Mouse (Mus musculus) limb, embryonic 11.5 days (tissue): ENCODE data around the gene Smco1. TPM values are rescaled to one million over a fixed set of nuclear protein-coding genes. Genes with fewer than 3 reads are reported as not detected.

ENCODE experiments used
- ATAC-seq: fragments of 200-750 bp; cut with Nextera tagmentation; 2 replicates; pipeline ENCODE4 v1.8.0; 2017; ENCODE audit warnings: low read depth; ENCODE audit not compliant: insufficient number of reproducible peaks, low FRiP score, low TSS enrichment
- DNase-seq: peaks from one replicate; pipeline ENCODE4 v3.0.0-alpha.2; 2015; ENCODE audit warnings: low spot score
- H3K27ac ChIP-seq: fragments of 300-500 bp; sonication (generic); replicated peaks from 2 replicates; pipeline ENCODE4 v1.5.1; 2014; ENCODE audit warnings: low read depth, mild to moderate bottlenecking, low read length
- H3K27me3 ChIP-seq: fragments of 300-500 bp; sonication (generic); 2 replicates; pipeline ENCODE4 v1.6.1; 2014; ENCODE audit warnings: mild to moderate bottlenecking, low read length, mixed read lengths; ENCODE audit not compliant: control insufficient read depth, insufficient read depth
- H3K36me3 ChIP-seq: fragments of 300-500 bp; sonication (generic); 2 replicates; pipeline ENCODE4 v1.6.1; 2014; ENCODE audit warnings: mild to moderate bottlenecking, low read length, moderate library complexity, mixed read lengths; ENCODE audit not compliant: control insufficient read depth, insufficient read depth
- H3K4me1 ChIP-seq: fragments of 300-500 bp; sonication (generic); 2 replicates; pipeline ENCODE4 v1.6.1; 2014; ENCODE audit warnings: low read length, mixed read lengths; ENCODE audit not compliant: control insufficient read depth, insufficient read depth
- H3K4me2 ChIP-seq: fragments of 300-500 bp; sonication (generic); 2 replicates; pipeline ENCODE4 v1.6.1; 2014; ENCODE audit warnings: low read depth, mild to moderate bottlenecking, moderate library complexity; ENCODE audit not compliant: severe bottlenecking
- H3K4me3 ChIP-seq: fragments of 300-500 bp; sonication (generic); 2 replicates; pipeline ENCODE4 v1.5.1; 2014; ENCODE audit warnings: low read depth, low read length
- H3K9ac ChIP-seq: fragments of 300-500 bp; sonication (generic); 2 replicates; pipeline ENCODE4 v1.6.1; 2014; ENCODE audit warnings: mild to moderate bottlenecking, low read length
- H3K9me3 ChIP-seq: fragments of 300-500 bp; sonication (generic); 2 replicates; pipeline ENCODE4 v1.6.1; 2016; ENCODE audit warnings: low read length; ENCODE audit not compliant: control insufficient read depth
- WGBS: fragments of 180-500 bp; shearing (Covaris S2); extraction: QIAGEN DNeasy Blood & Tissue Kit; methylation state at CpG from one replicate; pipeline ENCODE4 v1.1.7; 2014; 5-methylcytosine and 5-hydroxymethylcytosine counted together
- microRNA counts: library from miRNA; unstranded; fragments of <30 nt; microRNA quantifications from one replicate; lab custom pipeline; 2016
- microRNA-seq: library from miRNA; unstranded; fragments of <30 nt; microRNA quantifications from one replicate; pipeline ENCODE4, GENCODE M21; 2016
- polyA plus RNA-seq: library from polyadenylated mRNA; unstranded; fragments of >200 nt; fragmentation: Nextera tagmentation; extraction: Ambion mirVana; gene quantifications from 2 replicates; pipeline ENCODE4 v1.2.1, GENCODE M21; 2014

Smco1 gene
- polyA plus RNA-seq, 1 experiment from 2014 or later: not detected

GRCm38 (mm10) chr16:32323953-32324352 lies 52.7 kb downstream of the Smco1 start:
- H3K27ac ChIP-seq: no peak overlapping the region
- no peak overlapping the region for H3K4me3 ChIP-seq
- no peak for DNase-seq
- H3K27me3 ChIP-seq: no peaks in the 10 kb centered on the region
- H3K9me3 ChIP-seq: no peaks in the 10 kb centered on the region
- no peaks in the 10 kb centered on the region for H3K4me1 ChIP-seq
- 37% methylated on average over 7 of the region's 7 CpGs for WGBS
- no peak overlapping the region for H3K4me2 ChIP-seq
- H3K36me3 ChIP-seq: no peaks in the 10 kb centered on the region
- H3K9ac ChIP-seq: no peak overlapping the region
- no peak for ATAC-seq

MicroRNAs encoded within 50 kb of the gene (microRNA counts, 519-probe panel; counts per million panel counts)
- not detected for microRNA mmu-miR-1946a (lab: Ali Mortazavi, UCI)

Small RNA genes lying within 50 kb of the gene (microRNA-seq; reads per million reads assigned to microRNA genes)
- not detected for gene Mir1946a

Other genes with a start within 250 kb of the Smco1 start
- 41.1 and 42.7 TPM in 2 replicates for gene Pak2, start 192.1 kb upstream of the Smco1 start, polyA plus RNA-seq
- gene Pigx, start 171.7 kb upstream of the Smco1 start, polyA plus RNA-seq: 131 and 137 TPM in 2 replicates
- 38.2 and 44.3 TPM in 2 replicates for gene Cep19, start 171.7 kb upstream of the Smco1 start, polyA plus RNA-seq
- gene Nrros, start 105.9 kb upstream of the Smco1 start, polyA plus RNA-seq: 10.1 and 11.5 TPM in 2 replicates
- 0.25 TPM in 1 of 2 replicates, not detected in the other for gene Bex6, start 91.6 kb upstream of the Smco1 start, polyA plus RNA-seq
- 21.6 and 23.3 TPM in 2 replicates for gene Fbxo45, start 24.3 kb upstream of the Smco1 start, polyA plus RNA-seq
- gene Wdr53, start 24.2 kb upstream of the Smco1 start, polyA plus RNA-seq: 19.2 and 20.2 TPM in 2 replicates
- 25.0 and 27.9 TPM in 2 replicates for gene Rnf168, start 6.0 kb downstream of the Smco1 start, polyA plus RNA-seq
- gene Ubxn7, start 60.8 kb downstream of the Smco1 start, polyA plus RNA-seq: 28.0 and 30.0 TPM in 2 replicates
- not detected in 2 replicates for gene Tm4sf19, start 129.0 kb downstream of the Smco1 start, polyA plus RNA-seq
- gene Tctex1d2, start 148.2 kb downstream of the Smco1 start, polyA plus RNA-seq: 32.1 and 36.1 TPM in 2 replicates
- 35.6 and 37.0 TPM in 2 replicates for gene Pcyt1a, start 159.5 kb downstream of the Smco1 start, polyA plus RNA-seq
- gene Slc51a, start 216.4 kb downstream of the Smco1 start, polyA plus RNA-seq: 0.33 and 0.41 TPM in 2 replicates
- gene Zdhhc19, start 224.8 kb downstream of the Smco1 start, polyA plus RNA-seq: not detected in 2 replicates